Mouse (Mus musculus) G1E (cell line): ENCODE data around the gene Mgrn1. TPM values are rescaled to one million over a fixed set of nuclear protein-coding genes. Genes with fewer than 3 reads are reported as not detected.
A peak's percentile ranks its signal among the peaks of the same experiment; 100 is the strongest.

Source experiments
- ATAC-seq: 2 replicates; pipeline ENCODE4 v1.8.0; 2016; ENCODE audit warnings: mild to moderate bottlenecking; ENCODE audit not compliant: insufficient number of reproducible peaks, poor library complexity, low FRiP score, severe bottlenecking; ENCODE audit errors: extremely low read depth
- DNase-seq: peaks from one replicate; pipeline ENCODE4 v3.0.0; 2012; ENCODE audit warnings: low spot score
- H3K27me3 ChIP-seq: 2 replicates; pipeline ENCODE4 v1.6.1; 2012; ENCODE audit warnings: mild to moderate bottlenecking, low read length, inconsistent platforms; ENCODE audit not compliant: insufficient read depth
- H3K36me3 ChIP-seq: replicated peaks from 2 replicates; pipeline ENCODE3; 2012; ENCODE audit warnings: mild to moderate bottlenecking, inconsistent platforms
- H3K4me1 ChIP-seq: 2 replicates; pipeline ENCODE4 v1.6.1; 2012; ENCODE audit warnings: low read depth, low read length, inconsistent platforms, mixed read lengths; ENCODE audit not compliant: insufficient read depth
- H3K4me3 ChIP-seq: 2 replicates; pipeline ENCODE4 v1.5.1; 2012; ENCODE audit warnings: low read depth, mild to moderate bottlenecking, inconsistent platforms, low read length, moderate library complexity, mixed read lengths
- H3K9me3 ChIP-seq: replicated peaks from 2 replicates; pipeline ENCODE4 v1.6.1; 2012; ENCODE audit warnings: inconsistent platforms
- CTCF ChIP-seq: IDR thresholded peaks from 2 replicates; pipeline ENCODE4 v1.5.1; 2012; ENCODE audit warnings: low read depth, low read length, inconsistent platforms, mixed read lengths
- GATA1 ChIP-seq: IDR thresholded peaks from 2 replicates; pipeline ENCODE4 v1.6.1; 2012; ENCODE audit warnings: borderline replicate concordance, low read length, inconsistent platforms, mixed read lengths
- GATA2 ChIP-seq: IDR thresholded peaks from 2 replicates; pipeline ENCODE4 v1.6.1; 2012; ENCODE audit warnings: low read depth, low read length, inconsistent platforms, borderline replicate concordance
- POLR2AphosphoS5 ChIP-seq: IDR thresholded peaks from 2 replicates; pipeline ENCODE4 v1.6.1; 2012; ENCODE audit warnings: low read depth, low read length, inconsistent platforms; ENCODE audit not compliant: insufficient replicate concordance
- TAL1 ChIP-seq: conservative IDR thresholded peaks from 2 replicates; pipeline ENCODE4 v1.6.1; 2012; ENCODE audit warnings: low read depth, low read length, inconsistent platforms, mixed read lengths
- polyA plus RNA-seq: library from polyadenylated mRNA; stranded (reverse); fragments of >175 nt; gene quantifications from 2 replicates; pipeline ENCODE4 v1.2.3, GENCODE M21; 2012
- total RNA-seq, 2 experiments: library from RNA; stranded (forward) in 1 of 2; stranded (reverse) in 1 of 2; fragments of 200-1000 nt in 1 of 2; fragments of >200 nt in 1 of 2; fragmentation: Nextera tagmentation in 1 of 2; gene quantifications; 2 replicates each; pipeline ENCODE4 v1.2.3; 2014 to 2017

Mgrn1 gene
- total and polyA plus RNA-seq, 3 experiments = 16.1 to 32.1 (median 22.5) TPM

DNA sequence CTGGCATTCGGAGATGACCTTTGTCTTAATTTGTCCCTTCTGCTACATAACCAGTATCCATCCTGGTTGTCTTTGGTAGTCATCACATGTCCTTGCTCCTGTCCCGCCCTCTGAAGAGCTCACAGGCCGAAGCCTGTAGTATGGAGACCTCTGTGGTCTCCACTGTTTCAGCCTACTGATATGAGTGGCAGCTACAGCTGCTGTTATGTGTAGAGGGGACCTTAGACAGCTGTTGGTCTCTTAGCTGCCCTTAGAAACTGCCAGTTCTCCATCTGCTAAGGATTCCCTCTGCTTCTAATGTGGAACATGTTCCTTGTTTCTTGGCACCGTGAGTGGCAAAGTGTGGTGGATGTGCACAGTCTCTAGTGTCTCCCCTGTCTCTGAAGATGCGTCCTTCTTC is 37.9 kb downstream of the Mgrn1 start:
- Histone ChIP-seq H3K27me3 (no peaks in the 10 kb centered on the region), H3K36me3 (peaks cover 84% of the 10 kb centered on the region), H3K4me1 (no peaks in the 10 kb centered on the region), H3K4me3 (no peak overlapping the region), H3K9me3 (no peaks in the 10 kb centered on the region)
- no peak for ATAC-seq
- no peak for DNase-seq
- TF ChIP-seq GATA1 = no peak
- TF ChIP-seq POLR2AphosphoS5 = no peak
- TF ChIP-seq CTCF = no peak
- TF ChIP-seq GATA2 = no peak
- no peak for TF ChIP-seq TAL1

DNA sequence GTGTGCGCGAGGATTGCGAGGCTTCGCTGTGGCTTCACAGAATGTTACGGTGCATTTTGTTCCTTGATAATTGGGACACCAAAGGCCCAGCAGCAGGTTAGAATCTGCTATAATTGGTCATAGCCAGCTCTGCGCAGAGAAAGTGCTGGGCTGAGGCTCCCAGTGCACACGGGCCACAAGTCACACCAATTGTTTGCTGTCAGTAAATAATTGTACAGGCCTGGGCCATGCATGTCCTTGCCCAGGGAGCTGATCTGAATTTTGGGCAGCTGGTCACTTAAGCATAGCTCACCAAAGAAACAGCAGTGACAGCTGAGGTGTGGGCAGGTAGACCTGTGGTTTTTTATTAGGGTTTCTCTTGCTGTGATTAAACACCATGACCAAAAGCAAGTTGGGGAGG is 41.9 kb downstream of the Mgrn1 start:
- peaks cover 92% of the 10 kb centered on the region for H3K36me3 ChIP-seq
- H3K9me3 ChIP-seq = no peaks in the 10 kb centered on the region
- TF ChIP-seq CTCF = no peak
- TF ChIP-seq POLR2AphosphoS5 = no peak
- no peak for TF ChIP-seq TAL1
- no peak for TF ChIP-seq GATA1
- TF ChIP-seq GATA2 = no peak
- no peaks in the 10 kb centered on the region for H3K27me3 ChIP-seq
- H3K4me1 ChIP-seq = no peaks in the 10 kb centered on the region
- ATAC-seq (no peak), DNase-seq (no peak)
- no peak overlapping the region for H3K4me3 ChIP-seq

DNA sequence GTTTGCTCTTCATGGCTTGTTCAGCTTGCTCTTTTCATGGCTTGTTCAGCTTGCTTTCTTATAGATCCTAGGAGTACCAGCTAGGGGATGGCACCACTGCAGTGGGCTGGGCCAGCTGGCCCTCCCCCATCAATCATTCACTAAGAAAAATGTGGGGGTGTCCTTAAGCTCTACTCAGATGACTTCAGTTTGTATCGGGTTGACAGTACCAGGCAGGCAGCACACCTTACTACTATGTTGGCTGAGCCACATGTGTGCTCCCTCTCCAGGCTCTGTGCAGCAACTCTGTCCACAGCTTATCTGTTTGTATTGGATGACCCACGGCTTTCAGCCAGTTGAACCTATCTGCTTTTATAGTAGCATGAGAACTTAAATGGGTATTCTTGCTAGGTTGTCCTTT is 42.4 kb downstream of the Mgrn1 start:
- H3K4me3 ChIP-seq = no peak overlapping the region
- TF ChIP-seq POLR2AphosphoS5 = no peak
- no peak for TF ChIP-seq CTCF
- TF ChIP-seq GATA2 = no peak
- no peak for TF ChIP-seq GATA1
- no peak for TF ChIP-seq TAL1
- H3K4me1 ChIP-seq = no peaks in the 10 kb centered on the region
- ATAC-seq (no peak), DNase-seq (no peak)
- peaks cover 92% of the 10 kb centered on the region for H3K36me3 ChIP-seq
- H3K9me3 ChIP-seq = no peaks in the 10 kb centered on the region
- no peaks in the 10 kb centered on the region for H3K27me3 ChIP-seq

DNA sequence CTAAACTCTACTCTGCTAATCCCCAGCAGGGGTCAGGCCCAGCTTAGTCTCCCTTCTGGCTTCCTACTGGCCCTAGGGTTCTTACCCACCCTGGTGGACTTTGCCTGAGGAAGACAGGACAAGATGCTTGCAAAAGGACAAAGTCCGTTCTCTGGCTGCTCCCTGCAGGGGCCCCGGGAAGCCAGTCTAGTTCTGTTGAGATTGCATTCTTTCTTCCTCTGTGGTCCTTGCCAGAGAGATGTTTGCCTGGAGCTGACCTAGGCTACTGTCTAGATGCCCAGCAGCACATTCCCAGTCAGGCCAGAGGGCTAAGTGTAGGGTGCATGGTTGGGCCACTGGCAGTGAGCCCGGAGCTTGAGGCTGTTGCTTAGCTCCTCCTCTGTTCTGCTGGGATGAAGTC is 46.4 kb downstream of the Mgrn1 start:
- no peak for TF ChIP-seq POLR2AphosphoS5
- no peak for TF ChIP-seq TAL1
- peaks cover 94% of the 10 kb centered on the region for H3K36me3 ChIP-seq
- no peaks in the 10 kb centered on the region for H3K27me3 ChIP-seq
- H3K4me1 ChIP-seq = no peaks in the 10 kb centered on the region
- no peak overlapping the region for H3K4me3 ChIP-seq
- DNase-seq (no peak), ATAC-seq (no peak)
- peaks cover 4% of the 10 kb centered on the region; the same call in 1 of the 2 replicates for H3K9me3 ChIP-seq

DNA sequence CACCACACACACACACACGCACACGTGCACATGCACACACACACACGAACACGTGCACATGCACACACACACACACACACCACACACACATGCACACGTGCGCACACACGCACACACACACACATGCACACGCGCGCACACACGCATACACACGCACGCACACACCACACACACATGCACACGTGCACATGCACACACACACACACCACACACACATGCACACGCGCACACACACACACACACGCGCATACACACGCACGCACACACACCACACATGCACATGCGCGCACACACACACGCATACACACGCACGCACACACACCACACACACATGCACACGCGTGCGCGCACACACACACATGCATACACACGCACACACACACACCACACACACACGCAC is 49.4 kb downstream of the Mgrn1 start:
- Histone ChIP-seq H3K9me3 (peaks cover 4% of the 10 kb centered on the region; the same call in 1 of the 2 replicates), H3K36me3 (peaks cover 90% of the 10 kb centered on the region), H3K4me1 (peaks cover 23% of the 10 kb centered on the region), H3K27me3 (no peaks in the 10 kb centered on the region), H3K4me3 (peak overlapping the region; percentile 18; the same call in 1 of the 2 replicates)
- ATAC-seq (no peak), DNase-seq (no peak)
- TF ChIP-seq GATA1 = no peak
- TF ChIP-seq CTCF = no peak
- TF ChIP-seq GATA2 = no peak
- TF ChIP-seq POLR2AphosphoS5 = no peak

DNA sequence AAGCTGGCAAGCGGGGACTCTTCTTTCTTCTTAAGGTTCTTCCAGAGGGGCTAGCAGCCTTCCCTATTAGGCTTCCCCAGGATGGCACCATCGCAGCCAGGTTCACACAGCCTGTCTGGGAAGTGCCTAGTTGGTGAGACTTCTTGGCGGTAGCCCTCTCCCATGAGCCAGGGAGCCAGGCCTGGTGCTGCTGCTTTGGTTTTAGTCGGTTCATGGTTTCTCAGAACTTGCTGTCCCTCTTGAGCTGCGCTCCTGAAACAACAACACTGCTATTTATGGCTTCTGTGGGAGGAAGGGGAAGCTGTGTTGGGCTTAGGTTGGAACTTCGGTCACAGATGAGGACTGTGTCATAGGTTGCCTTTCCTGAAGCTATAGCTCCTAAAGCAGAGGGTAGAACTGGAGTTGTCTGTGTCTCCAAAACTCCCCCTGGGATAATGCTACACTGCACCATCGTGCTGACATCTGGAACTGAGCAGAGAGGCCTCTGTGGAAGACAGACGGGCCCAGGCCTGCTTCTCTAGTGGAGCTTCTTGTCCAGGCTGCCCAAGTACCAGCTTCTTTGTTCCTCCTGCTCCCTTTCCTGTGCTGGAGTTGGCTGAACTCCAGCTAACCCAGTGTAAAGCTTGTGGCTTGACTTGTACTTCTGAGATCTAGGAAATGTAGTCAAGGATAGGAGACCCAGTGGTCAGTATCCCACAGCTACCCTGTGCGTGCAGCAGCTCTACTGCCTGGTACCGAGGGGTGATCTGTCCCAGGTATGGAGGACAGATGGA is 50.1 kb downstream of the Mgrn1 start:
- Histone ChIP-seq H3K4me3 (no peak overlapping the region), H3K36me3 (peaks cover 90% of the 10 kb centered on the region)
- DNase-seq = no peak

More for the DNA sequence above, 50.1 kb downstream of the Mgrn1 start:
- no peak for TF ChIP-seq GATA2
- no peak for TF ChIP-seq GATA1
- TF ChIP-seq TAL1 = no peak
- TF ChIP-seq POLR2AphosphoS5 = no peak
- TF ChIP-seq CTCF = no peak
- no peak for ATAC-seq
- Histone ChIP-seq H3K27me3 (no peaks in the 10 kb centered on the region), H3K9me3 (peaks cover 4% of the 10 kb centered on the region; the same call in 1 of the 2 replicates), H3K4me1 (peaks cover 28% of the 10 kb centered on the region)
